Mouse (Mus musculus) embryonic facial prominence, embryonic 11.5 days (tissue): Measurements from ENCODE around the gene Muc13. TPM values are rescaled to one million over a fixed set of nuclear protein-coding genes. Genes with fewer than 3 reads are reported as not detected.

ENCODE experiments used
- ATAC-seq: fragments of 200-750 bp; cut with Nextera tagmentation; replicated peaks from 2 replicates; pipeline ENCODE4 v1.8.0; 2017; ENCODE audit warnings: low read depth; ENCODE audit not compliant: insufficient number of reproducible peaks, low FRiP score, low TSS enrichment
- DNase-seq: peaks from one replicate; pipeline ENCODE4 v3.0.0-alpha.2; 2015; ENCODE audit warnings: low spot score
- H3K27ac ChIP-seq: fragments of 300-500 bp; sonication (generic); replicated peaks from 2 replicates; pipeline ENCODE4 v1.5.1; 2014; ENCODE audit warnings: mild to moderate bottlenecking, low read depth, low read length, control low read depth
- H3K27me3 ChIP-seq: fragments of 300-500 bp; sonication (generic); 2 replicates; pipeline ENCODE4 v1.6.1; 2014; ENCODE audit warnings: mild to moderate bottlenecking, low read length, moderate library complexity, mixed read lengths; ENCODE audit not compliant: control insufficient read depth, insufficient read depth
- H3K36me3 ChIP-seq: fragments of 300-500 bp; sonication (generic); replicated peaks from 2 replicates; pipeline ENCODE4 v1.6.1; 2014; ENCODE audit warnings: low read depth, mild to moderate bottlenecking, low read length, moderate library complexity, mixed read lengths; ENCODE audit not compliant: control insufficient read depth, insufficient read depth
- H3K4me1 ChIP-seq: fragments of 300-500 bp; sonication (generic); 2 replicates; pipeline ENCODE4 v1.6.1; 2014; ENCODE audit warnings: low read length, mixed read lengths; ENCODE audit not compliant: control insufficient read depth, insufficient read depth
- H3K4me2 ChIP-seq: fragments of 300-500 bp; sonication (generic); 2 replicates; pipeline ENCODE4 v1.6.1; 2014; ENCODE audit warnings: low read depth, mild to moderate bottlenecking, control low read depth, low read length, moderate library complexity
- H3K4me3 ChIP-seq: fragments of 300-500 bp; sonication (generic); 2 replicates; pipeline ENCODE4 v1.5.1; 2014; ENCODE audit warnings: low read depth, low read length, control low read depth
- H3K9ac ChIP-seq: fragments of 300-500 bp; sonication (generic); replicated peaks from 2 replicates; pipeline ENCODE4 v1.6.1; 2014; ENCODE audit warnings: mild to moderate bottlenecking, control low read depth, low read length
- H3K9me3 ChIP-seq: fragments of 300-500 bp; sonication (generic); replicated peaks from 2 replicates; pipeline ENCODE4 v1.6.1; 2016; ENCODE audit warnings: mild to moderate bottlenecking, low read length, inconsistent platforms, mixed read lengths; ENCODE audit not compliant: control insufficient read depth
- WGBS: fragments of 180-500 bp; shearing (Covaris S2); extraction: QIAGEN DNeasy Blood & Tissue Kit; methylation state at CpG from one replicate; pipeline ENCODE4 v1.1.7; 2014; 5-methylcytosine and 5-hydroxymethylcytosine counted together
- polyA plus RNA-seq: library from polyadenylated mRNA; unstranded; fragments of >200 nt; fragmentation: Nextera tagmentation; extraction: Ambion mirVana; gene quantifications from 2 replicates; pipeline ENCODE4 v1.2.1, GENCODE M21; 2014

Gene Muc13
- polyA plus RNA-seq, 1 experiment from 2014 or later: 0.34 TPM

DNA sequence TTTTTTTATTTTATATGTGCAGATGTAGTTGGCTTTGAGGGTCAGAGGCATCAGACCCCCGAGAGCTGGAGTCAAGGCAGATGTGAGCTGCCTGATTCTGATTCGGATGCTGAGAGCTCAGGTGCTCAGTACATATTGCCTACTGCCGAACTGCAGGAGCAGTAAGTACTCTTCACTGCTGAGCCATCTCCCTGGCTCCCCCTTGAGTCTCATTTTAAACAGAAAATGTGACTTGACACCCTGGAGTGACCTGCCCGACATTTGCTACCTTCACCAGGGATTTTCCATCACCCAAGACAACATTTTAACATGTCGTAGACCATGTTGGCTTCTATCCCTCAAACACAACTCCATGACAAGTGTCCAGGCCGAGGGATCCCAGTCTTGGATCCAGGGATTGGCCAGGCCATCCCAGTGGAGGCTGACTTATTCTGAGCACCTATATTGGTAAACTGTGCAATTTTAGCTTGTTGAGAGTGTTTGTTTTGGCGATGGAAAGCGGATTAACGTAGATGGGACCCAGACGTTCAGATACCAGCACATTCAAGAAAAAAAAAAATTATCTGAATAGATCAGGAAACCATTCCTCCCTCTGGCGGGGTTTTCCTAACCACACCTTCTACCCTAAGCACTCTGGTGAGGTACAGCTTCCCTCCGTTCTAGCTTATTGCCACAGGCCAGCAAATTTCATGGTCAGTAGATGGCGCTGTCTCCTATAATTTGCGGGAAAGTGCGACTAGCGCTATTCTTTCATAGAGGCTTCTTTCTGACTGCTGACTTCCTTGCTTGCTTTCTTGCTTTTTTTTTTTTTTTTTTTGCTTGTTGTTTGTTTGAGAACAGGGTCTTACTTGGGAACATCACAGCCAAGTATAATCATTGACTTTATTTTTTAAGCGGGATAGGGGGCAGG is 26.7 kb downstream of the Muc13 start:
- Histone ChIP-seq H3K9ac (no peak overlapping the region), H3K4me3 (no peak overlapping the region), H3K27me3 (no peaks in the 10 kb centered on the region), H3K4me2 (no peak overlapping the region), H3K27ac (no peak overlapping the region), H3K36me3 (no peaks in the 10 kb centered on the region), H3K9me3 (no peaks in the 10 kb centered on the region), H3K4me1 (no peaks in the 10 kb centered on the region)
- no peak for ATAC-seq
- 22% methylated on average over 17 of the region's 17 CpGs for WGBS
- peak; percentile 95 for DNase-seq

DNA sequence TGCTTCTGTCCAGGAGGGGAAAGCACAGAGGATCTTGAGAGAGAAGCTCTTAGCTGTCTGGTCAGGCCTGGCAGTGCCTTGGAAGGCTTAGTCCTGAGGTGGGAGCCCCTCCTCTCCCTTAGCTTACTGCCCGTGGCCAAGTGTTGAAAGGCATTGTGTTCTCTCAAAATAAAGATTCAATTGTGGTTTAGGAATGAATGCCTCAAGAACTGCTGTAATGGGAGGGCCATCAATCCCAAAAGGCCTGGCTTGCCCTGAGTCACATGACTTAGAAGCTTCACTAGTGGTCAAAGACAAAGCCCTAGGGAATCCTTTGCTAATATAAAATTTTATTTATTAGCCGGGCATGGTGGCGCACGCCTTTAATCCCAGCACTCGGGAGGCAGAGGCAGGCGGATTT is 30.8 kb downstream of the Muc13 start:
- Histone ChIP-seq H3K9me3 (no peaks in the 10 kb centered on the region), H3K36me3 (no peaks in the 10 kb centered on the region), H3K4me1 (no peaks in the 10 kb centered on the region), H3K27me3 (no peaks in the 10 kb centered on the region), H3K4me2 (no peak overlapping the region), H3K9ac (no peak overlapping the region), H3K27ac (no peak overlapping the region), H3K4me3 (no peak overlapping the region)
- DNase-seq (no peak), ATAC-seq (no peak)
- 80% methylated on average over 6 of the region's 6 CpGs for WGBS

DNA sequence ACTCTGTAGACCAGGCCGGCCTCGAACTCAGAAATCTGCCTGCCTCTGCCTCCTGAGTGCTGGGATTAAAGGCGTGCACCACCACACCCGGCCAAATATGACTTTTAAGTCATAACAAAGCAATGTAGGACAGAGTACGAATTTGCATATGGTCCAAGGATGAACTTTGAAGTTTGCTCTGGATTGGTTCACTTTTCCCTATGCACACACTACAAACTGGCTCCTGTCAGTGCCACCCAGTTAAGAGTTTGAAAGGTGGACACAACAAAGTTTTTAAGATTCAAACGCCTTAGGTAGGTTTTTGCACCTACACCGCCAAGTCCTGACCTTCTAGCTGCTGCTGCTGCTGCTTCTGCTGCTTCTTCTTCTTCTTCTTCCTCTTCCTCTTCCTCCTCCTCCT is 34.7 kb downstream of the Muc13 start:
- WGBS: 88% methylated on average over 7 of the region's 7 CpGs
- Histone ChIP-seq H3K9me3 (no peaks in the 10 kb centered on the region), H3K9ac (no peak overlapping the region), H3K4me3 (no peak overlapping the region), H3K27me3 (no peaks in the 10 kb centered on the region), H3K36me3 (no peaks in the 10 kb centered on the region), H3K4me2 (no peak overlapping the region), H3K4me1 (peaks cover 6% of the 10 kb centered on the region; the same call in 1 of the 2 replicates), H3K27ac (no peak overlapping the region)
- ATAC-seq (no peak), DNase-seq (no peak)

DNA sequence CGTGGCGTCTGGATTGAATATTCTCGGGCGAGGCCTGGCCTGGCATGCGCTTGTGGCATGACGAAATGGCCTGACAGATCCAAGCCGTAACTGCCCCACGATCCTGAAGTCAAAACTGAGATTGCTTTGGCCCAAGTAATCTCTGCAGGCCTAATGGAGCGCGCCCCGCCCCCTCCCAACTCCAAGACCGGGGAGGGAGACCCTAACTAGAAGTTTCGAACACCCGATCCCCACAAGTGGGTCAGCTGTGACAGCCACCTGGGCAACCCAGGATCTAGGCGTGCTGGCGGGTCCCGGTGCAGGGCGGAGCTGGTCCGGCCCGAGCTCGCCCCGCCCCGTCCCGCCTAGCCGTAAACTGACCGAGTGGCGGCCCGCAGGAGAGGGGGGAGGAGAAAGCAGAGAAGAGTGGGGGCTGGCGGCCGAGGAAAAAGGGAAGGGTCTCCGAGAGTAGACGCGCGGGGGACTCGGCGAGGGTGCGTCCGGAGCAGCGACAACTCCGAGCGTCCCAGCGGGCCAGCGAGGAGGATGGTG is 35.5 kb downstream of the Muc13 start, which contains the start of gene Itgb5:
Itgb5 (plus strand) TSS at position 365 of the 531 bp plus-strand sequence.
- DNase-seq (peak; percentile 80), ATAC-seq (peak; percentile 79)
- Histone ChIP-seq H3K9me3 (no peaks in the 10 kb centered on the region), H3K9ac (peak within 1 kb of the TSS; percentile 84), H3K36me3 (no peaks in the 10 kb centered on the region), H3K4me2 (peak within 1 kb of the TSS; percentile 66), H3K27me3 (no peaks in the 10 kb centered on the region), H3K4me3 (peak within 1 kb of the TSS; percentile 86), H3K4me1 (peaks cover 6% of the 10 kb centered on the region; the same call in 1 of the 2 replicates), H3K27ac (peak within 1 kb of the TSS; percentile 84)
- WGBS: under 1% methylated on average over 34 of the region's 43 CpGs

DNA sequence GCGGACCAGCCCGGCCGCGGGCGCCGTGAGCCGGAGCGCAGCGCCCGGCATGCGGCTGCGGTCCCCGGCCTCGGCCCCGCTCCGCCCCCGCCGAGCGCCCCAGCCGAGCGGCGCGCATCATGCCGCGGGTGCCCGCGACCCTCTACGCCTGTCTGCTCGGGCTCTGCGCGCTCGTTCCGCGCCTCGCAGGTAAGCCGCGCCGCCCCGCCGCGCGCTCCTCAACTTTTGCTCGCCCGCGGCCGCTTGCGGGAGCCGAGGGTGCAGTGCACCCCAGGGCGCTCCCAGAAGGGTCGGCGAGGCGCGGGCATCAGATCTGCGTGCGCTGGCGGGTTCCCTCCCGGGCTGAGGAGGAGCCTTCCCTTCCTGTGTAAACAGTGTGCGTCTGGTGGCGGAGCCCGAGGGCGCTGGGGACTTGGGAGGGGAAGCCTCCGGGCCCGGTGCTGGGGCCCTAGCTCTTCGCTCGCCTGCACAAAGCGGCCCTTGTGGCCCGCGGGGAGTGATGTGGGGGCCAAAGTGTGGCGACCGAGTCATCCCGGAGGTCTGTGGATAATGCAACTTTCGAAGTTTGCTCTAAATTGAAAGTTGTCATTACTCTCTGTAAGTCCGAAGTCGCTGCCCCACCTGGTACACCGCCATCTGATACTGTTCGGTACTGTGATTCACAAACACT is 36.1 kb downstream of the Muc13 start:
- H3K27ac ChIP-seq: peak overlapping the region; percentile 84
- H3K4me1 ChIP-seq: peaks cover 8% of the 10 kb centered on the region; the same call in 1 of the 2 replicates
- ATAC-seq: peak; percentile 35
- peak; percentile 64 for DNase-seq
- no peaks in the 10 kb centered on the region for H3K36me3 ChIP-seq
- peak overlapping the region; percentile 66 for H3K4me2 ChIP-seq
- under 1% methylated on average over 59 of the region's 76 CpGs for WGBS
- H3K27me3 ChIP-seq: no peaks in the 10 kb centered on the region
- peak overlapping the region; percentile 84 for H3K9ac ChIP-seq
- peak overlapping the region; percentile 86 for H3K4me3 ChIP-seq
- no peaks in the 10 kb centered on the region for H3K9me3 ChIP-seq

DNA sequence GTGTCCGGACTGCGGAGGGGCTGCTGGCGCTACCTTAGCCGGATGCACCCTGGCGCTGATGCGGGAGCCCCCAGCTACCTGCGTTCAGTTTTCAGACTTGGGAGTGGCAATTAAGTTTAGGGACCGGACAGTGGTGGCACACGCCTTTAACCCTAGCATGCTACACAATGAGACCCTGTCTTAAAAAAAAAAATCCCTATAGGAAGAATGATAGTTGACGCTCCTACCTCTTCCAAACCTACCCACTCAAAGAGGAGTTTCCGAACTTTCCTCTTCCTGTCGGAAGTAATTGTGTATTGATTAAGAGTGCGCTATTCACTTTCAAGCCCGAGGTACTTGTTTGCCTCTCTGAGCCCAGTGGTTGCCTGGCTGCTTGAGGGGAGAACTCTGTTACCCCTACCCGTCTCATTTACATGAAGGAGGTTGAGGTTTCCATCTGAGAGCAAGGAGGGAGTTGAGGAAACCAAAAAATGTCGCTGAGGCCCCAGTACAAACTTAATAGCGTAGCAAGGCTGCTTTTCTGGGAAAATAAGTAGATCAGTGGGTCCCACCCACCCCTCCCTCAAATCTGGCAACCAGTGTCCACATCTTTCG is 36.8 kb downstream of the Muc13 start:
- H3K4me3 ChIP-seq: peak overlapping the region; percentile 86
- H3K27ac ChIP-seq: peak overlapping the region; percentile 84
- H3K27me3 ChIP-seq: no peaks in the 10 kb centered on the region
- no peak for ATAC-seq
- H3K4me2 ChIP-seq: peak overlapping the region; percentile 66
- under 1% methylated on average over 18 of the region's 18 CpGs for WGBS
- peaks cover 8% of the 10 kb centered on the region; the same call in 1 of the 2 replicates for H3K4me1 ChIP-seq
- H3K36me3 ChIP-seq: no peaks in the 10 kb centered on the region
- DNase-seq: no peak
- peak overlapping the region; percentile 84 for H3K9ac ChIP-seq
- no peaks in the 10 kb centered on the region for H3K9me3 ChIP-seq

DNA sequence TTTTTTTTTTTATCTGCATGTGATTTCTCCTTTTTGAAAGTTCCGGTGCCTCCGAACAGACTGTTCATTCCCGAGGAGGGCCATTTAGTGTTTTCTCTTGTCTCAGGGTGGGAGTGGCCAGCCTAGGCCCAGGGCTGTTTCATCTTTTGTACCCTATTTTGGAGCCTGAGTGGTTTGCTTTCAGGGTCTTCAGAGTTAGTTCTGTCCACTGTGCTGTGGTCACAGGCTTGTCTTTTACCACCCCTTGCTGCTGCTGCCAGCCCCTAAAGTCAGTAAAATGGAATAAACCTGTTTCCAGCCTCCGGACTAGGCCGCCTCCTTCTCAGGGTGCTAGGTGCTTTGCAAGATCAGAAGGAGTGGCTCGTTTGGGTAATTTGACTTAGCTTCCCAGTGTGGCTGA is 38.2 kb downstream of the Muc13 start:
- ATAC-seq: no peak
- Histone ChIP-seq H3K27ac (peak overlapping the region; percentile 42), H3K4me1 (peaks cover 8% of the 10 kb centered on the region; the same call in 1 of the 2 replicates), H3K4me3 (peak overlapping the region; percentile 3; the same call in 1 of the 2 replicates), H3K9ac (no peak overlapping the region), H3K4me2 (0 out of 2 replicates have a peak overlapping the region, but pooled peaks have one; percentile 15), H3K36me3 (no peaks in the 10 kb centered on the region), H3K27me3 (no peaks in the 10 kb centered on the region), H3K9me3 (no peaks in the 10 kb centered on the region)
- no peak for DNase-seq
- 48% methylated on average over 6 of the region's 6 CpGs for WGBS
